Mouse (Mus musculus): Measurements from ENCODE around the gene Mbtd1. TPM values are rescaled to one million over a fixed set of nuclear protein-coding genes. Genes with fewer than 3 reads are reported as not detected.
A peak's percentile ranks its signal among the peaks of the same experiment; 100 is the strongest.

Gene Mbtd1
- total and polyA plus RNA-seq, 3 experiments, result 19.9 to 46.5 (median 21.5) TPM

GRCm38 (mm10) chr11:93906834-93907233 lies 21.2 kb downstream of the Mbtd1 start:
- H3K36me3 ChIP-seq (replicated peaks in 1 of 2; ENCODE audit: control insufficient read depth in 1 of 2, insufficient read depth in 1 of 2, low read length in 1 of 2), result peaks cover 50 to 86% of the 10 kb centered on the region in 2 experiments
- no peak overlapping the region for H3K9ac ChIP-seq (ENCODE audit: insufficient read depth, low read depth)
- H3K27me3 ChIP-seq (replicated peaks), result no peaks in the 10 kb centered on the region
- H3K4me1 ChIP-seq (ENCODE audit: control insufficient read depth in 1 of 2, insufficient read depth in 2 of 2), result peaks cover 10 to 33% of the 10 kb centered on the region in 2 experiments
- no peak overlapping the region for H3K4me2 ChIP-seq (ENCODE audit: insufficient read depth, low read depth, poor library complexity, severe bottlenecking)
- dilution Hi-C loops (cut with MboI; ENCODE audit: extremely low pct_ligation_motif_present, extremely low pct_unique_long_range_greater_than_20kb, low sequenced_read_pairs) (no loop called here), in situ Hi-C loops (cut with MboI; ENCODE audit: low pct_ligation_motif_present, low pct_unique_long_range_greater_than_20kb, low sequenced_read_pairs) (no loop called here)
- H3K27ac ChIP-seq (ENCODE audit: insufficient read depth, low read depth), result no peak overlapping the region
- peaks cover 6% of the 10 kb centered on the region for H3K79me2 ChIP-seq (replicated peaks; ENCODE audit: control insufficient read depth, extremely low read depth, insufficient read depth, poor library complexity, severe bottlenecking)
- TF ChIP-seq ZKSCAN1 (IDR thresholded peaks at IDR 0.05; ENCODE audit: borderline replicate concordance, low read depth, low read length) (no peak), ELF1 (IDR thresholded peaks at IDR 0.05; ENCODE audit: low read depth, low read length) (no peak), ZNF384 (IDR thresholded peaks at IDR 0.05; ENCODE audit: low read depth, low read length) (peak; percentile 53; the same call in 1 of the 2 replicates), RCOR1 (conservative IDR thresholded peaks at IDR 0.05; ENCODE audit: low read depth, low read length) (no peak), MEF2A (IDR thresholded peaks at IDR 0.05; ENCODE audit: borderline replicate concordance, low read depth, low read length) (no peak), SMC3 (IDR thresholded peaks at IDR 0.05; ENCODE audit: low read depth, low read length) (no peak)
- H3K9me3 ChIP-seq (replicated peaks; ENCODE audit: low read length), result no peaks in the 10 kb centered on the region
- no peak for DNase-seq (ENCODE audit: extremely low read depth)
- no peak overlapping the region for H3K4me3 ChIP-seq (replicated peaks in 1 of 3; ENCODE audit: low read depth in 2 of 3, low read length in 2 of 3, poor library complexity in 1 of 3)

GRCm38 (mm10) chr11:93907839-93908238 lies 22.2 kb downstream of the Mbtd1 start:
- H3K27me3 ChIP-seq (replicated peaks), result no peaks in the 10 kb centered on the region
- H3K9me3 ChIP-seq (replicated peaks; ENCODE audit: low read length), result no peaks in the 10 kb centered on the region
- H3K36me3 ChIP-seq (replicated peaks in 1 of 2; ENCODE audit: control insufficient read depth in 1 of 2, insufficient read depth in 1 of 2, low read length in 1 of 2), result peaks cover 50 to 88% of the 10 kb centered on the region in 2 experiments
- DNase-seq (ENCODE audit: extremely low read depth), result no peak
- in situ Hi-C loops (cut with MboI; ENCODE audit: low pct_ligation_motif_present, low pct_unique_long_range_greater_than_20kb, low sequenced_read_pairs), result no loop called here
- no peak overlapping the region for H3K4me3 ChIP-seq (replicated peaks in 1 of 3; ENCODE audit: low read depth in 2 of 3, low read length in 2 of 3, poor library complexity in 1 of 3)
- dilution Hi-C loops (cut with MboI; ENCODE audit: extremely low pct_ligation_motif_present, extremely low pct_unique_long_range_greater_than_20kb, low sequenced_read_pairs), result no loop called here
- TF ChIP-seq ELF1 (IDR thresholded peaks at IDR 0.05; ENCODE audit: low read depth, low read length) (no peak), ZNF384 (IDR thresholded peaks at IDR 0.05; ENCODE audit: low read depth, low read length) (no peak), GABPA (IDR thresholded peaks at IDR 0.05; ENCODE audit: insufficient replicate concordance, low read depth, low read length) (no peak), TBP (conservative IDR thresholded peaks at IDR 0.05; ENCODE audit: low read depth, low read length) (no peak), ZC3H11A (IDR thresholded peaks at IDR 0.05; ENCODE audit: low read depth, low read length) (no peak), MAX (IDR thresholded peaks at IDR 0.05; ENCODE audit: low read length) (no peak), NELFE (IDR thresholded peaks at IDR 0.05; ENCODE audit: low read depth, low read length) (no peak)
- no peak overlapping the region for H3K9ac ChIP-seq (ENCODE audit: insufficient read depth, low read depth)
- H3K79me2 ChIP-seq (replicated peaks; ENCODE audit: control insufficient read depth, extremely low read depth, insufficient read depth, poor library complexity, severe bottlenecking), result peaks cover 3% of the 10 kb centered on the region
- H3K4me1 ChIP-seq (ENCODE audit: control insufficient read depth in 1 of 2, insufficient read depth in 2 of 2), result peaks cover 10 to 27% of the 10 kb centered on the region in 2 experiments
- no peak overlapping the region for H3K27ac ChIP-seq (ENCODE audit: insufficient read depth, low read depth)
- no peak overlapping the region for H3K4me2 ChIP-seq (ENCODE audit: insufficient read depth, low read depth, poor library complexity, severe bottlenecking)

- Histone ChIP-seq H3K4me2 (ENCODE audit: insufficient read depth, low read depth, poor library complexity, severe bottlenecking) (no peak overlapping the region), H3K79me2 (replicated peaks; ENCODE audit: control insufficient read depth, extremely low read depth, insufficient read depth, poor library complexity, severe bottlenecking) (peaks cover 1% of the 10 kb centered on the region; the same call in 1 of the 2 replicates), H3K4me3 (replicated peaks in 1 of 3; ENCODE audit: low read depth in 2 of 3, low read length in 2 of 3, poor library complexity in 1 of 3) (no peak overlapping the region), H3K9ac (ENCODE audit: insufficient read depth, low read depth) (no peak overlapping the region), H3K4me1 (ENCODE audit: control insufficient read depth in 1 of 2, insufficient read depth in 2 of 2) (peaks cover 10 to 25% of the 10 kb centered on the region in 2 experiments), H3K36me3 (replicated peaks in 1 of 2; ENCODE audit: control insufficient read depth in 1 of 2, insufficient read depth in 1 of 2, low read length in 1 of 2) (peaks cover 52 to 93% of the 10 kb centered on the region in 2 experiments), H3K9me3 (replicated peaks; ENCODE audit: low read length) (no peaks in the 10 kb centered on the region), H3K27me3 (replicated peaks) (no peaks in the 10 kb centered on the region), H3K27ac (ENCODE audit: insufficient read depth, low read depth) (peak overlapping the region; percentile 32; the same call in 1 of the 2 replicates)
- dilution Hi-C loops (cut with MboI; ENCODE audit: extremely low pct_ligation_motif_present, extremely low pct_unique_long_range_greater_than_20kb, low sequenced_read_pairs), result no loop called here
- in situ Hi-C loops (cut with MboI; ENCODE audit: low pct_ligation_motif_present, low pct_unique_long_range_greater_than_20kb, low sequenced_read_pairs), result no loop called here
- TF ChIP-seq SIN3A (IDR thresholded peaks at IDR 0.05; ENCODE audit: low read length) (no peak), CHD1 (IDR thresholded peaks at IDR 0.05; ENCODE audit: low read depth, low read length) (no peak), NRF1 (IDR thresholded peaks at IDR 0.05; ENCODE audit: low read depth, low read length) (no peak), MAFK (IDR thresholded peaks at IDR 0.05; ENCODE audit: insufficient replicate concordance, low read length) (no peak), ZNF384 (IDR thresholded peaks at IDR 0.05; ENCODE audit: low read depth, low read length) (no peak), BHLHE40 (IDR thresholded peaks at IDR 0.05; ENCODE audit: low read depth, low read length) (no peak), EP300 (IDR thresholded peaks at IDR 0.05; ENCODE audit: low read length) (no peak), MXI1 (IDR thresholded peaks at IDR 0.05; ENCODE audit: low read depth, low read length) (no peak), ETS1 (conservative IDR thresholded peaks at IDR 0.05; ENCODE audit: low read depth, low read length) (no peak), MAZ (IDR thresholded peaks at IDR 0.05; ENCODE audit: low read depth, low read length) (no peak), GABPA (IDR thresholded peaks at IDR 0.05; ENCODE audit: insufficient replicate concordance, low read depth, low read length) (no peak), NELFE (IDR thresholded peaks at IDR 0.05; ENCODE audit: low read depth, low read length) (no peak), POLR2AphosphoS2 (IDR thresholded peaks at IDR 0.05; ENCODE audit: low read depth, low read length) (no peak), PAX5 (IDR thresholded peaks at IDR 0.05; ENCODE audit: low read length) (no peak), RCOR1 (conservative IDR thresholded peaks at IDR 0.05; ENCODE audit: low read depth, low read length) (no peak), CTCF (conservative IDR thresholded peaks at IDR 0.05 in 1 of 2, IDR thresholded peaks at IDR 0.05 in 1 of 2; ENCODE audit: low read depth in 2 of 2, low read length in 2 of 2) (no peak), RAD21 (IDR thresholded peaks at IDR 0.05; ENCODE audit: low read depth, low read length) (no peak), CHD2 (IDR thresholded peaks at IDR 0.05; ENCODE audit: low read length) (no peak)
- DNase-seq (ENCODE audit: extremely low read depth), result no peak
Observed at GRCm38 (mm10) chr11:93908829-93909228, 23.2 kb downstream of the Mbtd1 start.
